Mouse (Mus musculus): Measurements from ENCODE around the gene Tubgcp2.

GRCm38 (mm10) chr7:140032366-140032765 lies 4.1 kb downstream of the Tubgcp2 start:
- TF ChIP-seq ELF1 (IDR thresholded peaks at IDR 0.05; ENCODE audit: low read depth, low read length) (no peak), POLR2AphosphoS2 (IDR thresholded peaks at IDR 0.05; ENCODE audit: low read length) (no peak), CHD2 (IDR thresholded peaks at IDR 0.05; ENCODE audit: low read length) (no peak), E2F4 (IDR thresholded peaks at IDR 0.05; ENCODE audit: borderline replicate concordance, low read depth, low read length) (no peak), POLR2A (IDR thresholded peaks at IDR 0.05; ENCODE audit: control insufficient read depth in 1 of 2, insufficient read depth in 1 of 2, low read depth in 1 of 2, low read length in 2 of 2, poor library complexity in 1 of 2) (no peak), HCFC1 (IDR thresholded peaks at IDR 0.05; ENCODE audit: low read depth, low read length) (no peak), TCF12 (IDR thresholded peaks at IDR 0.05; ENCODE audit: low read depth, low read length) (no peak), TAL1 (IDR thresholded peaks at IDR 0.05; ENCODE audit: low read length) (no peak), ZKSCAN1 (IDR thresholded peaks at IDR 0.05; ENCODE audit: low read depth, low read length) (no peak), CTCF (IDR thresholded peaks at IDR 0.05 in 2 of 3, conservative IDR thresholded peaks at IDR 0.05 in 1 of 3; ENCODE audit: control insufficient read depth in 1 of 3, insufficient read depth in 1 of 3, low read depth in 2 of 3, low read length in 3 of 3, poor library complexity in 1 of 3, severe bottlenecking in 1 of 3) (no peak), GATA1 (IDR thresholded peaks at IDR 0.05; ENCODE audit: low read depth, low read length) (no peak)
